Mouse (Mus musculus): ENCODE data around the gene Dact2.

DNA sequence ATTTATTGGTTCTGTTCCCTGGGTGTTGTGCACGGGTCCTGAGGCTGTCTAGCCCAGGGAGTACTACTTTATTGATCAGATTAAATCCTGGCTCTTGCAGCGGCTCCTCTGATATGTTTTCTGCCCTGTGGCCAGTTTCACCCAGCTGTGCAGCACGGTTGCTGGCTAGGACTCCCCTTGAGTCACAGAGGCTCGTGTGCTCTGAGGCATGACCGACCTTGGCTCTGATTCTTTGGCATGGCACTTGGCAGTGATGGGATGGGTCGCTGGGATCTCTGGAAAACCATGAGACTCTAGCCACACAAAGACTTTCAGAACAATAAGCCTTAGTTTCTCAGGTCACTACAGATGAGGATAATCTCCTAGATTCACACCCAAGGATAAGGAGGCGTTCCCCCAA, 8.7 kb upstream of the Dact2 start:
- no peak for TF ChIP-seq CTCF (IDR thresholded peaks at IDR 0.05; ENCODE audit: control insufficient read depth, insufficient read depth, insufficient read length)
- no peak for TF ChIP-seq MYOG (IDR thresholded peaks at IDR 0.05; ENCODE audit: control insufficient read depth, extremely low read depth, insufficient read length)
- TF ChIP-seq USF1 (IDR thresholded peaks at IDR 0.05; ENCODE audit: low read depth), result no peak

Measured in C2C12 (cell line).